Mouse (Mus musculus) heart, embryonic 12.5 days (tissue): Measurements from ENCODE around the gene Nectin4. TPM values are rescaled to one million over a fixed set of nuclear protein-coding genes. Genes with fewer than 3 reads are reported as not detected.

ENCODE experiments used
- ATAC-seq: fragments of 200-750 bp; cut with Nextera tagmentation; 2 replicates; pipeline ENCODE4 v1.8.0; 2017; ENCODE audit warnings: moderate TSS enrichment, moderate library complexity; ENCODE audit not compliant: insufficient number of reproducible peaks, low FRiP score
- H3K27ac ChIP-seq: fragments of 300-500 bp; sonication (generic); 2 replicates; pipeline ENCODE4 v1.5.1; 2016; ENCODE audit warnings: mild to moderate bottlenecking, moderate library complexity; ENCODE audit not compliant: poor library complexity, severe bottlenecking
- H3K27me3 ChIP-seq: fragments of 300-500 bp; sonication (generic); replicated peaks from 2 replicates; pipeline ENCODE4 v1.6.1; 2016; ENCODE audit warnings: mild to moderate bottlenecking, moderate library complexity
- H3K36me3 ChIP-seq: fragments of 300-500 bp; sonication (generic); 2 replicates; pipeline ENCODE4 v1.6.1; 2016; ENCODE audit warnings: mild to moderate bottlenecking, moderate library complexity
- H3K4me1 ChIP-seq: fragments of 300-500 bp; sonication (generic); replicated peaks from 2 replicates; pipeline ENCODE4 v1.6.1; 2016; ENCODE audit warnings: mild to moderate bottlenecking
- H3K4me2 ChIP-seq: fragments of 300-500 bp; sonication (generic); 2 replicates; pipeline ENCODE4 v1.6.1; 2016; ENCODE audit warnings: mild to moderate bottlenecking, moderate library complexity
- H3K4me3 ChIP-seq: fragments of 300-500 bp; sonication (generic); 2 replicates; pipeline ENCODE4 v1.5.1; 2016; ENCODE audit warnings: mild to moderate bottlenecking
- H3K9ac ChIP-seq: fragments of 300-500 bp; sonication (generic); 2 replicates; pipeline ENCODE4 v1.6.1; 2016; ENCODE audit warnings: mild to moderate bottlenecking, moderate library complexity
- H3K9me3 ChIP-seq: fragments of 300-500 bp; sonication (generic); replicated peaks from 2 replicates; pipeline ENCODE4 v1.6.1; 2016; ENCODE audit warnings: mild to moderate bottlenecking, moderate library complexity
- WGBS: fragments of 180-500 bp; shearing (Covaris S2); methylation state at CpG from one replicate; pipeline ENCODE4 v1.1.7; 2016; 5-methylcytosine and 5-hydroxymethylcytosine counted together
- polyA plus RNA-seq: library from polyadenylated mRNA; unstranded; fragments of >200 nt; fragmentation: Nextera tagmentation; extraction: Ambion mirVana; gene quantifications from 2 replicates; pipeline ENCODE4 v1.2.1, GENCODE M21; 2016

Nectin4 gene
- polyA plus RNA-seq, 1 experiment from 2014 or later = 0.52 TPM

DNA sequence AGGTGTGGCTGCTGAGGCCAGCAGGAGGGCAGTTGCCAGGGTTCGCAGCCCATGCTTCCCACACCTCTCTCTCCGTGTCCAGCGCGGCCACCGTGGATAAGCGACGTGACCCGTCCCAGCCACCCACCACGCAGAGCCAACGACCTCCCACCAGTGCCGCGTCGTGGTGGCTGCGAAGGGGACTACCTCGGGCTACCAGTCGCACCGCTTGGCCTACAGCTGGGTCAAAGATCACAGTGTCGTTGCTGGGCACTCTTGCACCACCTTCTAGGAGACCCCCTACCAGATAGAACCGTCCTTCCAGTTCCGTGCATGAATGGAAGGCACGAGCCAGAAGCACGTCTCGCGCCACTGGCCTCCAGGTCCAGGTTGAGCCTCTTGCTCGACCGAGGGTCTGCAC lies 9.6 kb upstream of the Nectin4 start:
- H3K36me3 ChIP-seq = peaks cover 31% of the 10 kb centered on the region
- peak overlapping the region; percentile 70 for H3K9ac ChIP-seq
- peak overlapping the region; percentile 86 for H3K4me2 ChIP-seq
- peaks cover 10% of the 10 kb centered on the region for H3K4me1 ChIP-seq
- 8% methylated on average over 26 of the region's 26 CpGs for WGBS
- peak overlapping the region; percentile 57 for H3K4me3 ChIP-seq
- no peaks in the 10 kb centered on the region for H3K27me3 ChIP-seq
- H3K27ac ChIP-seq = no peak overlapping the region
- peak; percentile 30; the same call in 1 of the 2 replicates for ATAC-seq
- peaks cover 7% of the 10 kb centered on the region; the same call in 1 of the 2 replicates for H3K9me3 ChIP-seq

DNA sequence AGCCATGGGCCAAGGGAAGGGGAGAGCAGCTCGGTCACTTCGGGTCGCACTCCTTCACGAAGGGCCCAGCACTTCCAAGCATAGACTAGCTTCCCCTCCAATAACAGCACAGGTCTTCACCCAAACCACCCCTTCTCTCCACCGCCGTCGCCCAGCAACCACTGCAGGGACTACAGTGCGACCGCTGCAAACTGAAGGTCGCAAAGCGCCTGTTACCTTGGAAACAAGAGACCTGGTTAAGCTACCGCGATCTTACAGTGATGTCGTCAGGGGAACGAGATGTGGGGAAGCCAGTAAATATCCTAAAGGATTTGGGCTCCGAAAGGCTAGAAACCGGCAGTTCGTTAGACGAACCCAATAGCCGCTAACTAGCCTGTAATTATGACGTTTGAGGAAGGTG lies 9.2 kb upstream of the Nectin4 start, which contains the start of gene Klhdc9:
TSS of gene Klhdc9 (minus strand) at position 143 of the 400 bp plus-strand sequence.
- ATAC-seq = peak; percentile 90
- peak within 1 kb of the TSS; percentile 57 for H3K4me3 ChIP-seq
- H3K4me1 ChIP-seq = peaks cover 10% of the 10 kb centered on the region
- H3K9me3 ChIP-seq = peaks cover 7% of the 10 kb centered on the region; the same call in 1 of the 2 replicates
- no peak within 1 kb of the TSS for H3K27ac ChIP-seq
- peak within 1 kb of the TSS; percentile 70 for H3K9ac ChIP-seq
- H3K4me2 ChIP-seq = peak within 1 kb of the TSS; percentile 86
- no peaks in the 10 kb centered on the region for H3K27me3 ChIP-seq
- WGBS = under 1% methylated on average over 21 of the region's 21 CpGs
- H3K36me3 ChIP-seq = peaks cover 31% of the 10 kb centered on the region

DNA sequence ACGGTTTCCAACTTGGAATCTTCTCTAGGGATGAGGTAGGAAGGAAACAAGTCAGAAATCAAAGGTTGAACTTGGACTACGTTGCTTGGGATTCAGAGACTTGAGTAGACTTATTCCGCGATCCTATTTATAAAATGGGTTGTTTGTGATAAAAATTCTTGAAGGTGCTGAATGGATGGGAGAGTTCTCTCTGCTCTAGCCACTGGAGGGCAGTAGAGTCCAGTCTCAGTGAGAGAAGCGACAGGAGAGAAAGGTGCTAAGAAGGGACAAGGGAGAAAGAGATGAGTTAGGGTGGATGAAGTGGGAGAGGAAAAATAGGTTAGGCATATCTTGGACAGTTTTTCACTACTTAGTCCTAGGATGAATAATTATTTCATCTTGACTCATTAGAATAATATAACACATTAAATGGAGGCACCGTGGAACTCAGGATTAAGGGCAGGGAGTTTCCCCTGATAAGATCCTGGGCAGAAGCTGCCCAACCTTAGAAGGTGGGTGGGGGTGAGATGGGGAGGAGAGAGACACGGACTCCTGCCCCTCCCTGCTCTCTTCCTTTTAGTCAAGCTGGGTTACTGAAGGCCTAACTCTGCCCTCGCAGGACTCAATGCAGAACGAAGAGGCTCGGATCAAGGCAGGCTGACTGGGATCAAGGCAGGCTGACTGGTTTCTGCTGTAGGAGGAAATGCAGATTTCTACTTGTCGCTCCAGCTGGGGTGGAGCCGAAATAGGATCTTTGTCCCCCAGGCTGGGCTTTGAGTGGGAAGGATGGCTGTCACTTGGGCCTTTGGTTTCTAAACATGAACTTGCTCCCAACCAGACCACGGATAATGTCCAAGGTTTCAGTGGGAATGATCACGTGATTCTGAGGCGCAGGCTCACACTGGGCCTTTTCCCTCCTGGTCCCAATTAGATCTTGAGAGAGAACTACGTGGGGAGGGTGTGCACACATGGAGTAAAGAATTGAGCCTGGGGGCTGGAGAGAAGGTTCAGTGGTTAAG lies 8.5 kb upstream of the Nectin4 start:
- WGBS = 25% methylated on average over 16 of the region's 16 CpGs
- Histone ChIP-seq H3K4me1 (peaks cover 10% of the 10 kb centered on the region), H3K9me3 (peaks cover 6% of the 10 kb centered on the region; the same call in 1 of the 2 replicates), H3K9ac (peak overlapping the region; percentile 70), H3K36me3 (peaks cover 30% of the 10 kb centered on the region), H3K4me2 (peak overlapping the region; percentile 86), H3K27ac (no peak overlapping the region), H3K27me3 (no peaks in the 10 kb centered on the region), H3K4me3 (peak overlapping the region; percentile 57)
- peak; percentile 59; the same call in 1 of the 2 replicates for ATAC-seq

DNA sequence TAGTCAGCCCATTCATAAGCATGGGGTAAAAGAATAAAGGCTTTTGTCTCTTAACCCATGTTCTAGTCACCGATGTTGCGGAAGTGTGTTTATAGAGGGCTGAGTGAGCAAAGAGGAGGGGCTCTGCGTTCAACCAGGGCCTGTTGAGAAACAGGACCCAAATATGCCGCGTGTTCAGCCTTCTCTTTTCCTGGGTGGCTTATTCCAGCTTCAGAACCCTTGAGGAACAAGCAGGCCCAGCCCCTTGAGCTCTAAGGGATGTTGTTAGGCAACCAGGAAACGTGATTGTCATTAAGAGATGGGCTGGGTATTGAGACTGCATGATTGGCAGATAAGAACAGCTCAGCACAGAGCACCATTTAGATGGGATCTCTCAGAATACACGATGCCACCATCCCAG lies 4.0 kb upstream of the Nectin4 start:
- H3K9ac ChIP-seq = no peak overlapping the region
- H3K4me2 ChIP-seq = no peak overlapping the region
- H3K36me3 ChIP-seq = no peaks in the 10 kb centered on the region
- 63% methylated on average over 7 of the region's 7 CpGs for WGBS
- ATAC-seq = no peak
- no peaks in the 10 kb centered on the region for H3K9me3 ChIP-seq
- H3K4me1 ChIP-seq = peaks cover 3% of the 10 kb centered on the region
- no peak overlapping the region for H3K4me3 ChIP-seq
- H3K27ac ChIP-seq = no peak overlapping the region
- peaks cover 17% of the 10 kb centered on the region; the same call in 1 of the 2 replicates for H3K27me3 ChIP-seq

DNA sequence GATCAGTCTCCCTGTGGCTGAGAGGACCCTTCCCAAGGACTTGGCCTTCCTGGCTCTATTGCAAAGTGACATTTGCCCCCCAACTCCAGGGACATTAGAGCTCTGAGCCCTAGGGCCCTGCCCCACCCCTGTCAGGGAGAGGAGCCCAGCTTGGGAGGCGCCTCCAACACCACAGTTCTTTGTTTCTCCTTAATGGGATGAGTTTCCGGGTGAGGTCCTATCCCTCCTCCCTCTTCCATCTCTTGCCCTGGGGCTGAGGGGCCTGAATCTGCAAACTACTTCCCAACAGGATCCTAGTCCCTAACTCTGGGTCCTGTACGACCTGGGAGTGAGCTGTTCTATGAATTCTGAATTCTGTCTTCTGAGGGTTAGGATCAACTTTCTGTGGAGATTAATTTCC lies 3.0 kb downstream of the Nectin4 start:
- Histone ChIP-seq H3K4me2 (no peak overlapping the region), H3K4me1 (peaks cover 16% of the 10 kb centered on the region), H3K9ac (no peak overlapping the region), H3K36me3 (no peaks in the 10 kb centered on the region), H3K27me3 (peaks cover 29% of the 10 kb centered on the region), H3K27ac (no peak overlapping the region), H3K4me3 (no peak overlapping the region), H3K9me3 (no peaks in the 10 kb centered on the region)
- WGBS = 64% methylated on average over 3 of the region's 3 CpGs
- ATAC-seq = no peak

DNA sequence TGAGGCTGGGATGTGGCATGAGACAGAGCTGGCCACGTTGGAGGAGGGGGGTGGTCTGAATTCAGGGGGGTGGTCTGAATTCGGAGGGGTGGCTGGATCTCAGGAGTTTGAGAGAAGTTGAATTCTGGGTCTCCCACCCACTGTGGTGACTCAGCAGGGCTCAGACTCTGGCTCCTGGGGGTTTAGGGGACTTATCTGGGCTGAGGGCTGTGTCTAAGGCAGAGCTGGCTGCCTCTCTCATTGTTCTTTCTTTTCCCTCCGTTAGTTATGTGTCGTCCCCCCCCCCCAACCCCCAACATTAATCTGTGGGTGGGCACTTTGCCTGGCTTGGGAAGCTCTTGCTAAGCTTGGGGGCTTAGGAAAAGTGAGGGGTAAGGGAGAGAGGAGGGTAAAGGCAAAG lies 4.0 kb downstream of the Nectin4 start:
- no peak overlapping the region for H3K4me3 ChIP-seq
- peaks cover 26% of the 10 kb centered on the region for H3K27me3 ChIP-seq
- H3K27ac ChIP-seq = no peak overlapping the region
- H3K4me1 ChIP-seq = peaks cover 16% of the 10 kb centered on the region
- H3K36me3 ChIP-seq = no peaks in the 10 kb centered on the region
- no peaks in the 10 kb centered on the region for H3K9me3 ChIP-seq
- whole genome bisulfite sequencing = 1% methylated on average over 4 of the region's 4 CpGs
- H3K4me2 ChIP-seq = 0 out of 2 replicates have a peak overlapping the region, but pooled peaks have one; percentile 2
- H3K9ac ChIP-seq = no peak overlapping the region
- ATAC-seq = no peak

DNA sequence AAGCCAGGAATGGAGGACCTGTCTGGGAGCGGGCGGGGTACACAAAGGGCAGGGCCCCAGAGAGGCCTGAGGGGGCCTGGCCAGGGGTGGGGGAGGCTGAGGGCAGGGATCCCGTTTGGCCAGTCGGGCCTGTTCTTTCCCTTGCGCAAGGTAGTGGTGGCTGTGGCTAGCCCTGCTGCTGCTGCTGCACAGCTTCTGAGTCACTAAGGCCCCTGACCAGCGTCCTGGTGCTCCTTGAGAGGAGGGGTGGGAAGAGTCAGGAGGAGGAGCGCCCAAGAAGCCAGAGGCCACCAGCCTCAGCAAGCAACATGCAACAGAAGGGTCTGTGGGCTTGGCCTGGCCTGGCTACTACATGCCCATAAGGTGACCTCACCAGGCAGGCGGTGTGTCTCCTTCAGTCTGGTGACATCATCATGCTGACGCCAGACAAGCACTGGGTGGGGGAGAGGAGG lies 5.8 kb downstream of the Nectin4 start:
- H3K27me3 ChIP-seq = peaks cover 34% of the 10 kb centered on the region
- no peaks in the 10 kb centered on the region for H3K9me3 ChIP-seq
- peaks cover 25% of the 10 kb centered on the region for H3K4me1 ChIP-seq
- ATAC-seq = no peak
- no peak overlapping the region for H3K9ac ChIP-seq
- H3K4me3 ChIP-seq = no peak overlapping the region
- H3K36me3 ChIP-seq = no peaks in the 10 kb centered on the region
- H3K27ac ChIP-seq = no peak overlapping the region
- no peak overlapping the region for H3K4me2 ChIP-seq
- WGBS = 45% methylated on average over 9 of the region's 9 CpGs

DNA sequence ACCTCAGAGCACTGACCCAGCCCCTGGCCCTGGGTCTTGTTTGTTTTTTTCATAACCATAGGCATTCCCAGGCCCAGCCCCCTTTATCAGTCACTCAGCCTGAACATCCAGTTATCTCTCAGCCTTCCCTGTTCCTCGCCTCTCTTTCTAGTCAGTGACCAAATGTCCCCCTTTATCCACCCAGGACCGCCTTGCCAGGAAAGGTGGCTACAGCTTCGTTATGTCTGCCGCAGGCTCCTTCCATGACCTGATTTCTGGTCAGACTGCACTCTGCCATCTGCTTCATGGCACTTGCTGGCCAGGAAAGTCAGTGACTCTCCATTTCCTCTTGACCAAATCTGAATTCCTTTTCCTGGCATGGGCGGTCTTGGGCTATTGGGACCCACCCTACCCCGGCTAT lies 8.4 kb downstream of the Nectin4 start:
- H3K36me3 ChIP-seq = no peaks in the 10 kb centered on the region
- no peaks in the 10 kb centered on the region for H3K9me3 ChIP-seq
- H3K27me3 ChIP-seq = peaks cover 28% of the 10 kb centered on the region
- WGBS = 68% methylated on average over 6 of the region's 6 CpGs
- H3K4me2 ChIP-seq = no peak overlapping the region
- no peak overlapping the region for H3K4me3 ChIP-seq
- ATAC-seq = no peak
- peaks cover 25% of the 10 kb centered on the region for H3K4me1 ChIP-seq
- no peak overlapping the region for H3K27ac ChIP-seq
- no peak overlapping the region for H3K9ac ChIP-seq

DNA sequence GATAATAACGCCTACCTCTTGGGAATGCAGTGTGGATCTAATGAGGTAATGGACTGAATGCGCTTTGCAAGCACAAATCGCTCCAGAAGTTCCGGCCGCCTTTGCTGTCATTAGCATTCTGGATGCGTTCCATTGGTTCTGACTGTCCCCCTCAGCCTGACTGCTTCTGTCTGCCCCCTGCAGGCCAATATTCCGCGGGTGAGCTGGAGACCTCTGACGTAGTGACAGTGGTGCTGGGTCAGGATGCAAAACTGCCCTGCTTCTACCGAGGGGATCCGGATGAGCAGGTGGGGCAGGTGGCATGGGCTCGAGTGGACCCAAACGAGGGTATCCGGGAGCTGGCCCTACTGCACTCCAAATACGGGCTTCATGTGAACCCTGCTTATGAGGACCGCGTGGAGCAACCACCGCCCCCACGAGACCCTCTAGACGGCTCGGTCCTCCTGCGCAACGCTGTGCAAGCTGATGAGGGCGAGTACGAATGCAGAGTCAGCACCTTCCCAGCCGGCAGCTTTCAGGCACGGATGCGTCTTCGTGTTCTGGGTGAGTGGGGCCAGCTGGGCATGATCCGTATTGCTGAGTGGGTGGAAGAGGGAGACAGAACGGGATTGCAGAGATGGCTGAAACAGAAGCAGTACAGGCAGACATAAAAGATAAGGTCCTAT lies 10.2 kb downstream of the Nectin4 start:
- H3K9ac ChIP-seq = no peak overlapping the region

DNA sequence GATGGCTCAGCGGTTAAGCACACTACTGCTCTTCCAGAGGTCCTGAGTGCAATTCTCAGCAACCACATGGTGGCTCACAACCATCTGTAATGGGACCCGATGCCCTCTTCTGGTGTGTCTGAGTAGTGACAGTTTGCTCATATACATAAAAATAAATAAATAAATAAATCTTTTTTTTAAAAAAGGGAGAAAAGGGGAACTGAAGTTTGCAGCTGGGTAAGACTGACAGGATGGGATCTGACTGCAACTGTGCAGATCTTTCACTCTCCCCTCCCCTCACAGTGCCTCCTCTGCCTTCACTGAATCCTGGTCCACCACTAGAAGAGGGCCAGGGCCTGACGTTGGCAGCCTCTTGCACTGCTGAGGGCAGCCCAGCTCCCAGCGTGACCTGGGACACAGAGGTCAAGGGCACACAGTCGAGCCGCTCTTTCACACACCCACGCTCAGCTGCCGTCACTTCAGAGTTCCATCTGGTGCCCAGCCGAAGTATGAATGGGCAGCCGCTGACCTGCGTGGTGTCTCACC lies 12.3 kb downstream of the Nectin4 start:
- peaks cover 48% of the 10 kb centered on the region for H3K27me3 ChIP-seq
- no peak overlapping the region for H3K4me2 ChIP-seq
- no peak overlapping the region for H3K27ac ChIP-seq
- H3K36me3 ChIP-seq = no peaks in the 10 kb centered on the region
- H3K9me3 ChIP-seq = no peaks in the 10 kb centered on the region
- H3K4me3 ChIP-seq = no peak overlapping the region
- ATAC-seq = no peak
- peaks cover 9% of the 10 kb centered on the region for H3K4me1 ChIP-seq
- 80% methylated on average over 11 of the region's 11 CpGs for WGBS
- no peak overlapping the region for H3K9ac ChIP-seq

More for the DNA sequence above, 10.2 kb downstream of the Nectin4 start:
- Histone ChIP-seq H3K9me3 (no peaks in the 10 kb centered on the region), H3K36me3 (no peaks in the 10 kb centered on the region), H3K4me1 (peaks cover 18% of the 10 kb centered on the region), H3K27me3 (peaks cover 36% of the 10 kb centered on the region), H3K4me2 (peak overlapping the region; percentile 64), H3K4me3 (peak overlapping the region; percentile 34), H3K27ac (no peak overlapping the region)
- 0 out of 2 replicates have a peak, but pooled peaks have one; percentile 54 for ATAC-seq
- 5% methylated on average over 31 of the region's 31 CpGs for WGBS

DNA sequence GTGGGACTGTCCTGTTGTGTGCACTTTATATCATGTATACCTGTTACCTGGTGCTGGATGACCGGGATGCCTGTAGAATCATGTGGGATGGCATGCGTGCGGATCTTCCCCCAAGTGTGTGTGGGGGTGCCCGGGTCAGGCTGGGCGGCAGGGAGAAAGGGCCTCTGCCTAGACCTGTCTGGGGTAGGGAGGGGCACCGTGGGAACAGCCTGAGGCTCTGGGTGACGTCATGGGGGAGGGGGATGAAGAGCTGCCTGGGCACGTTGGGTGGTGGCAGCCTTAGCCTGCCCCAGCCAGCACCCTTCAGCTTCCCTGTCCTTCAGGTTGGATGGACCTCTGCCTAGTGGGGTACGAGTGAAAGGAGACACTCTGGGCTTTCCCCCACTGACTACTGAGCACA lies 14.5 kb downstream of the Nectin4 start:
- peaks cover 46% of the 10 kb centered on the region for H3K27me3 ChIP-seq

More for the DNA sequence above, 14.5 kb downstream of the Nectin4 start:
- 54% methylated on average over 9 of the region's 9 CpGs for WGBS
- Histone ChIP-seq H3K4me1 (peaks cover 9% of the 10 kb centered on the region), H3K9ac (no peak overlapping the region), H3K27ac (no peak overlapping the region), H3K9me3 (no peaks in the 10 kb centered on the region), H3K4me2 (no peak overlapping the region), H3K4me3 (no peak overlapping the region), H3K36me3 (no peaks in the 10 kb centered on the region)
- ATAC-seq = no peak
